Mouse (Mus musculus) MEL (cell line): ENCODE data around the gene Pcif1.

Experiments used
- CTCF ChIP-seq, 3 experiments: IDR thresholded peaks in 2 of 3; conservative IDR thresholded peaks in 1 of 3; 2 replicates each; pipeline ENCODE4 v1.5.1; 2011 to 2012; ENCODE audit warnings: low read length in 3 of 3, low read depth in 2 of 3, mild to moderate bottlenecking in 2 of 3, improper control_type of control experiment in 1 of 3, inconsistent platforms in 1 of 3, mixed read lengths in 1 of 3, moderate library complexity in 1 of 3; ENCODE audit not compliant: control insufficient read depth in 1 of 3, insufficient read depth in 1 of 3, poor library complexity in 1 of 3, severe bottlenecking in 1 of 3
- EP300 ChIP-seq, 2 experiments: IDR thresholded peaks; 2 replicates each; pipeline ENCODE4 v1.6.1; 2011; ENCODE audit warnings: improper control_type of control experiment in 2 of 2, low read length in 2 of 2, low read depth in 1 of 2, mild to moderate bottlenecking in 1 of 2
- GABPA ChIP-seq: IDR thresholded peaks from 2 replicates; pipeline ENCODE4 v1.6.1; 2012; ENCODE audit warnings: low read depth, mild to moderate bottlenecking, inconsistent platforms, low read length, improper control_type of control experiment, moderate library complexity
- MAX ChIP-seq: IDR thresholded peaks from 2 replicates; pipeline ENCODE4 v1.6.1; 2011; ENCODE audit warnings: low read length, improper control_type of control experiment
- POLR2A ChIP-seq, 2 experiments: IDR thresholded peaks; 2 replicates each; pipeline ENCODE4 v1.6.1; 2011 to 2012; ENCODE audit warnings: low read length in 2 of 2, mild to moderate bottlenecking in 2 of 2, control low read depth in 1 of 2, improper control_type of control experiment in 1 of 2, low read depth in 1 of 2, moderate library complexity in 1 of 2; ENCODE audit not compliant: control insufficient read depth in 1 of 2, insufficient read depth in 1 of 2, poor library complexity in 1 of 2
- UBTF ChIP-seq: IDR thresholded peaks from 2 replicates; pipeline ENCODE4 v1.6.1; 2012; ENCODE audit warnings: low read depth, mild to moderate bottlenecking, inconsistent platforms, low read length, improper control_type of control experiment, moderate library complexity, borderline replicate concordance; ENCODE audit not compliant: insufficient read depth
- ZMIZ1 ChIP-seq: IDR thresholded peaks from 2 replicates; pipeline ENCODE4 v1.6.1; 2012; ENCODE audit warnings: low read depth, mild to moderate bottlenecking, inconsistent platforms, low read length, improper control_type of control experiment, moderate library complexity

- TF ChIP-seq MAX (no peak), POLR2A (IDR thresholded peaks at IDR 0.05; ENCODE audit: control insufficient read depth in 1 of 2, insufficient read depth in 1 of 2, low read depth in 1 of 2, low read length in 2 of 2, poor library complexity in 1 of 2) (no peak), GABPA (no peak), UBTF (no peak), EP300 (IDR thresholded peaks at IDR 0.05; ENCODE audit: low read depth in 1 of 2, low read length in 2 of 2) (no peak), CTCF (IDR thresholded peaks at IDR 0.05 in 2 of 3, conservative IDR thresholded peaks at IDR 0.05 in 1 of 3; ENCODE audit: control insufficient read depth in 1 of 3, insufficient read depth in 1 of 3, low read depth in 2 of 3, low read length in 3 of 3, poor library complexity in 1 of 3, severe bottlenecking in 1 of 3) (peak; percentile 63 to 74 (median 69)), ZMIZ1 (no peak)
Measured at GRCm38 (mm10) chr2:164918325-164918724, 39.2 kb downstream of the Pcif1 start.
